Mouse (Mus musculus): Measurements from ENCODE around the gene Tmem169. TPM values are rescaled to one million over a fixed set of nuclear protein-coding genes. Genes with fewer than 3 reads are reported as not detected.
A peak's percentile ranks its signal among the peaks of the same experiment; 100 is the strongest.
"Not testable (repeated sequence)": the region's sequence is repeated elsewhere in the genome, so short reads cannot be mapped to it uniquely, and the experiment has no call there.

The Tmem169 gene
- 3.3 and 3.5 TPM in 2 replicates for polyA plus RNA-seq (2015; fragmentation: Nextera tagmentation; extraction: Ambion mirVana)

DNA sequence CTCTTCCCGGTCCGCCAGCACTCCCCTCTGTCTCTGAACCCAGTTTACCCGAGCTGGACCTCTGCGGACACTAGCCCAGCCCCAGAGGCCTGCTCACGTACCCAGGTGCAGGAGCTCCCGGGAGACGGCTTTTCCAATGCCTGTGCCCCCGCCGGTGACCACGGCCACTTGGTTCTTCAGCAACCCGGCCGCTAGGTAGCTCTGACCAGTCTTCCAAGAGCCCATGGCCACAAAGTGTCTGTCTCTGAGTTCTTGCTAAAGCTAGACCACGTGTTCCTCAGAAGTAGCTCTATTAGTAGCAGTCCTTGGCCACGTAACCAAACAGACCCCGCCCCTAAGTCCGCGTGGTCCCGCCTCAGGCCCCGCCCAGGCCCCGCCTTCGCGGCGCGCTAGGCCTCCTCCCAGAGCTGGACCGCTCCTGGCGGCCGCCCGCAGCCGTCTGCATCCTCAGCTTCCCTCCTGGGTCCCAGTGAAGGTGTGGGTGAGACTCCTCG is at the start of gene Tmem169, which contains the start of gene Pecr:
TSS of gene Tmem169 (plus strand) at position 378 of the 494 bp plus-strand sequence.
TSS of gene Pecr (minus strand) at position 323 of the 494 bp plus-strand sequence.
- H3K4me3 ChIP-seq, result peak within 1 kb of the TSS; percentile 67
- WGBS, result under 1% methylated on average over 30 of the region's 30 CpGs
- no peaks in the 10 kb centered on the region for H3K9me3 ChIP-seq
- H3K4me2 ChIP-seq, result peak within 1 kb of the TSS; percentile 94
- peak within 1 kb of the TSS; percentile 70 for H3K9ac ChIP-seq
- peak within 1 kb of the TSS; percentile 81 for H3K27ac ChIP-seq
- no peaks in the 10 kb centered on the region for H3K36me3 ChIP-seq
- H3K27me3 ChIP-seq, result no peaks in the 10 kb centered on the region
- peaks cover 4% of the 10 kb centered on the region; the same call in 1 of the 2 replicates for H3K4me1 ChIP-seq
- peak; percentile 99 for ATAC-seq (ENCODE audit: insufficient number of reproducible peaks, low FRiP score, low TSS enrichment, low read depth)

GRCm38 (mm10) chr1:72236363-72237006 is 47.7 kb upstream of the Tmem169 start:
- Histone ChIP-seq H3K27ac (peak overlapping the region; percentile 85), H3K4me3 (peak overlapping the region; percentile 53), H3K4me2 (peak overlapping the region; percentile 57), H3K9ac (peak overlapping the region; percentile 46)
- not testable (repeated sequence) for H3K9me3 ChIP-seq, H3K4me1 ChIP-seq, H3K36me3 ChIP-seq, H3K27me3 ChIP-seq
- ATAC-seq (ENCODE audit: insufficient number of reproducible peaks, low FRiP score, low TSS enrichment, low read depth), result peak; percentile 77
- under 1% methylated on average over 37 of the region's 50 CpGs for WGBS

DNA sequence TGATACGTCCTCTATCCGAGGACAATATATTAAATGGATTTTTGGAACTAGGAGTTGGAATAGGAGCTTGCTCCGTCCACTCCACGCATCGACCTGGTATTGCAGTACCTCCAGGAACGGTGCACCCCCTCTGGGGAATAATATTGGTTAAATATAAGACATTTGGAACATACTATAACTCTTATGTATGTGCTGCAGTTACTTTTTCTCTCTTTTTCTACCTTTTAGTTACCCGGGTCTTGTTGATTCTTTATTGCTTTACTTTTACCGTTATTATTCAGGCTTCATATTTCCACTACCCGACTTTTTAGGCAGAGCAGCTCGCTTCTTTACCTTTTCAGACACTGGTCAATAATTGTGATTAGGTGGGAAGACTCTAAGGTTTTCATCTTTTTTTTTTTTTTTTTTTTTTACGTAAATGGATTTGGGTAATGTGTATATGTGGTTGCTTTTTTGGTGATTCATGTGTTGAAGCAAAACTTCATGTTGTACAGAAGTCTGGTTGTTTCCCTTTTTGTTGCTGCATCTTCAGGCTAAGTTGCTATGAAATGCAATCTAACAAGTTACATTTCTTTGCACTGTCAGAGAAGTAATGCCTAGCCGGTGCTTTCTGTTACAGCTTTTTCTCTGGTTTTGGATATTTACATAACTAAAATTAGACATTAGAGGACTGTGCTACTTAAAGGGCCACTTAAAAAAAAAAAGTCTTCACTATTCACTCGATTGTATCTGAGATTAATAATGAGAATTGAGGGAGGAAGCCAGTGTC is 47.0 kb upstream of the Tmem169 start:
- Histone ChIP-seq H3K36me3 (no peaks in the 10 kb centered on the region), H3K4me3 (peak overlapping the region; percentile 26), H3K9me3 (no peaks in the 10 kb centered on the region), H3K9ac (no peak overlapping the region), H3K27me3 (no peaks in the 10 kb centered on the region), H3K27ac (no peak overlapping the region), H3K4me2 (peak overlapping the region; percentile 32), H3K4me1 (peaks cover 6% of the 10 kb centered on the region)
- peak; percentile 62; the same call in 1 of the 2 replicates for ATAC-seq (ENCODE audit: insufficient number of reproducible peaks, low FRiP score, low TSS enrichment, low read depth)
- 3% methylated on average over 13 of the region's 13 CpGs for WGBS

DNA sequence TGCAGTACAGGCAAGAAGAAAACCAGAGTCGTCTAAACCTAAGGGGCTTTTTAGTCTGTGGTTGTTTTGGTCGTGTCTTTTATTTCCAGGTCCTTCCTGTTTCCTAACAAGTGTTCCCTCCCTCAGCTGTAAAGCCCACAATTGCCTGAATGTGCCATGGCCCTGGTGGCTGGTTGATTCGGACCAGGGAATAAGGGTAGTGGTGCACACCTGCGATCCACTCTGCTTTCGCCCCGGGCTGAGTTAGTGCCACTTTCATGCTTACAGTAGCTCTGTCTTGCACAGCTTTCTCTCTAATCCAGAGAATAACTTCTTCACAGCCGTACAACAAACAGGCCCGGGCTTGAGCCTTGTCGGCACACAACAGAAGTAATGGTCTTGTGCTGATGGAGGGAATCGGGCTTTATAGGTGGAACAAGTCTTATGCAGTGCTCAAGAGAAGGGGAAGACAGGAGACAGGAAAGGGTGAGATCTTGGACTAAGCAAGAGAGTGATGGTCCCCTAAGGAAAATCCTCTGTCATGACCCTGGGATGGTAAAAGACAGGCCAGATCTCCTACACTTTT is 46.1 kb upstream of the Tmem169 start:
- Histone ChIP-seq H3K9me3 (no peaks in the 10 kb centered on the region), H3K36me3 (no peaks in the 10 kb centered on the region), H3K9ac (no peak overlapping the region), H3K27me3 (no peaks in the 10 kb centered on the region), H3K4me2 (no peak overlapping the region), H3K4me1 (peaks cover 6% of the 10 kb centered on the region), H3K4me3 (no peak overlapping the region), H3K27ac (0 out of 2 replicates have a peak overlapping the region, but pooled peaks have one; percentile 39)
- 53% methylated on average over 10 of the region's 10 CpGs for WGBS
- no peak for ATAC-seq (ENCODE audit: insufficient number of reproducible peaks, low FRiP score, low TSS enrichment, low read depth)

- not testable (repeated sequence) for H3K9me3 ChIP-seq; ATAC-seq (ENCODE audit: insufficient number of reproducible peaks, low FRiP score, low TSS enrichment, low read depth); H3K27me3 ChIP-seq; H3K4me1 ChIP-seq; H3K4me3 ChIP-seq; H3K4me2 ChIP-seq; H3K36me3 ChIP-seq; H3K9ac ChIP-seq; H3K27ac ChIP-seq
- 78% methylated on average over 3 of the region's 3 CpGs for WGBS
Measured at GRCm38 (mm10) chr1:72239113-72239512, 45.1 kb upstream of the Tmem169 start.

- no peak for ATAC-seq (ENCODE audit: insufficient number of reproducible peaks, low FRiP score, low TSS enrichment, low read depth)
- Histone ChIP-seq H3K4me3 (no peak overlapping the region), H3K9me3 (no peaks in the 10 kb centered on the region), H3K27ac (no peak overlapping the region), H3K27me3 (no peaks in the 10 kb centered on the region), H3K9ac (no peak overlapping the region), H3K4me2 (no peak overlapping the region), H3K36me3 (no peaks in the 10 kb centered on the region), H3K4me1 (peaks cover 4% of the 10 kb centered on the region; the same call in 1 of the 2 replicates)
- WGBS, result 87% methylated on average over 5 of the region's 5 CpGs
Measured at GRCm38 (mm10) chr1:72242581-72243143, 41.5 kb upstream of the Tmem169 start.

- Histone ChIP-seq H3K27me3 (no peaks in the 10 kb centered on the region), H3K36me3 (no peaks in the 10 kb centered on the region), H3K9me3 (no peaks in the 10 kb centered on the region), H3K4me1 (no peaks in the 10 kb centered on the region), H3K4me2 (peak overlapping the region; percentile 59), H3K4me3 (peak overlapping the region; percentile 50), H3K9ac (peak overlapping the region; percentile 78), H3K27ac (peak overlapping the region; percentile 99)
- under 1% methylated on average over 47 of the region's 47 CpGs for WGBS
- peak; percentile 93 for ATAC-seq (ENCODE audit: insufficient number of reproducible peaks, low FRiP score, low TSS enrichment, low read depth)
Measured at GRCm38 (mm10) chr1:72243656-72244316, 40.4 kb upstream of the Tmem169 start.

GRCm38 (mm10) chr1:72244317-72245036 is 39.7 kb upstream of the Tmem169 start:
- peak overlapping the region; percentile 99 for H3K27ac ChIP-seq
- peak overlapping the region; percentile 50 for H3K4me3 ChIP-seq
- no peaks in the 10 kb centered on the region for H3K9me3 ChIP-seq
- H3K9ac ChIP-seq, result no peak overlapping the region
- ATAC-seq (ENCODE audit: insufficient number of reproducible peaks, low FRiP score, low TSS enrichment, low read depth), result peak; percentile 86; the same call in 1 of the 2 replicates
- under 1% methylated on average over 12 of the region's 12 CpGs for WGBS
- H3K36me3 ChIP-seq, result no peaks in the 10 kb centered on the region
- no peaks in the 10 kb centered on the region for H3K27me3 ChIP-seq
- H3K4me1 ChIP-seq, result no peaks in the 10 kb centered on the region
- peak overlapping the region; percentile 59; the same call in 1 of the 2 replicates for H3K4me2 ChIP-seq

DNA sequence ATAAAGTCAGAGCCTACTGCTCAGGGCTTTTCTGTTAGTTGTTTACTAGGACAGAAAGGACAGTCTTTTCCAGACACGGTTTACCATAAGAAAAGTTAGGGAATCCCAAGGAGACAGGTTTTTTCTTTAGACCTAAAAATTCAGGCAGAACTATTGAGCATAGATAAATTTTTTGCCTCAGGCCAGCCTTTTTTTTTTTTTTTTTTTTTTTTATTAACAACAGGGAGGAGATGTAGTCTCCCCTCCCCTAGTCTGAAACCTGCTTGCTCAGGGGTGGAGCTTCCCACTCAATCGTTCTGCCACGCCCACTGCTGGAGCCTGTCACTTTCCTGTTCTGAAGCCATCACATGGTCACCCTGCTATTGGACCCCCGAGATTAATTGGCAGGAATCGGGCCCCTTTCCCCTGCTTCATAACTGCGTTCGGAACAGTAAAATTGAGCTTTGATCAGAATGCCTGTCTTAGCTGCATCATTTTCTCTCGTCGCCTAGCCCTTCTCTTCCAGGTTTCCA is 35.9 kb upstream of the Tmem169 start:
- ATAC-seq (ENCODE audit: insufficient number of reproducible peaks, low FRiP score, low TSS enrichment, low read depth); H3K4me1 ChIP-seq; H3K27ac ChIP-seq; H3K36me3 ChIP-seq; H3K4me2 ChIP-seq; H3K4me3 ChIP-seq; H3K27me3 ChIP-seq; H3K9ac ChIP-seq; H3K9me3 ChIP-seq: not testable (repeated sequence)
- WGBS, result 40% methylated on average over 9 of the region's 9 CpGs

- H3K9ac ChIP-seq, result no peak overlapping the region
- H3K9me3 ChIP-seq, result no peaks in the 10 kb centered on the region
- no peaks in the 10 kb centered on the region for H3K27me3 ChIP-seq
- no peaks in the 10 kb centered on the region for H3K36me3 ChIP-seq
- 75% methylated on average over 1 of the region's 1 CpGs for WGBS
- H3K4me1 ChIP-seq, result peaks cover 15% of the 10 kb centered on the region
- no peak overlapping the region for H3K4me3 ChIP-seq
- no peak for ATAC-seq (ENCODE audit: insufficient number of reproducible peaks, low FRiP score, low TSS enrichment, low read depth)
- no peak overlapping the region for H3K27ac ChIP-seq
- no peak overlapping the region for H3K4me2 ChIP-seq
Measured at GRCm38 (mm10) chr1:72251806-72252205, 32.4 kb upstream of the Tmem169 start.
